Mouse (Mus musculus) stomach, embryonic 14.5 days (tissue): Measurements from ENCODE around the gene Itpr1. TPM values are rescaled to one million over a fixed set of nuclear protein-coding genes. Genes with fewer than 3 reads are reported as not detected.

Experiments used
- ATAC-seq: fragments of 200-750 bp; cut with Nextera tagmentation; 2 replicates; pipeline ENCODE4 v1.8.0; 2017; ENCODE audit warnings: low read depth, moderate TSS enrichment; ENCODE audit not compliant: insufficient number of reproducible peaks, insufficient read depth, low FRiP score
- H3K27ac ChIP-seq: fragments of 300-500 bp; sonication (generic); 2 replicates; pipeline ENCODE4 v1.5.1; 2014; ENCODE audit warnings: mild to moderate bottlenecking, low read length, moderate library complexity, mixed read lengths
- H3K27me3 ChIP-seq: fragments of 300-500 bp; sonication (generic); 2 replicates; pipeline ENCODE4 v1.6.1; 2014; ENCODE audit warnings: low read length, control low read depth, mixed read lengths; ENCODE audit not compliant: control insufficient read depth, insufficient read depth
- H3K36me3 ChIP-seq: fragments of 300-500 bp; sonication (generic); 2 replicates; pipeline ENCODE4 v1.6.1; 2014; ENCODE audit warnings: mild to moderate bottlenecking, control low read depth, low read length, moderate library complexity, mixed read lengths; ENCODE audit not compliant: control insufficient read depth, insufficient read depth
- H3K4me1 ChIP-seq: fragments of 300-500 bp; sonication (generic); 2 replicates; pipeline ENCODE4 v1.6.1; 2014; ENCODE audit warnings: low read length, control low read depth, mixed read lengths; ENCODE audit not compliant: control insufficient read depth, insufficient read depth
- H3K4me2 ChIP-seq: fragments of 300-500 bp; sonication (generic); replicated peaks from 2 replicates; pipeline ENCODE4 v1.6.1; 2014; ENCODE audit warnings: low read depth, low read length, control low read depth
- H3K4me3 ChIP-seq: fragments of 300-500 bp; sonication (generic); 2 replicates; pipeline ENCODE4 v1.5.1; 2014; ENCODE audit warnings: low read depth, low read length, control low read depth
- H3K9ac ChIP-seq: fragments of 300-500 bp; sonication (generic); replicated peaks from 2 replicates; pipeline ENCODE4 v1.6.1; 2014; ENCODE audit warnings: low read depth, mild to moderate bottlenecking, control low read depth, low read length, moderate library complexity, mixed read lengths
- H3K9me3 ChIP-seq: fragments of 300-500 bp; sonication (generic); 2 replicates; pipeline ENCODE4 v1.6.1; 2016; ENCODE audit warnings: low read depth, low read length, control low read depth; ENCODE audit not compliant: control insufficient read depth
- whole genome bisulfite sequencing: fragments of 180-500 bp; shearing (Covaris S2); extraction: QIAGEN DNeasy Blood & Tissue Kit; methylation state at CpG from one replicate; pipeline ENCODE4 v1.1.7; 2014; 5-methylcytosine and 5-hydroxymethylcytosine counted together
- polyA plus RNA-seq: library from polyadenylated mRNA; unstranded; fragments of >200 nt; fragmentation: Nextera tagmentation; extraction: Ambion mirVana; gene quantifications from 2 replicates; pipeline ENCODE4 v1.2.1, GENCODE M21; 2014

Gene Itpr1
- polyA plus RNA-seq, 1 experiment from 2014 or later, result 13.5 TPM

DNA sequence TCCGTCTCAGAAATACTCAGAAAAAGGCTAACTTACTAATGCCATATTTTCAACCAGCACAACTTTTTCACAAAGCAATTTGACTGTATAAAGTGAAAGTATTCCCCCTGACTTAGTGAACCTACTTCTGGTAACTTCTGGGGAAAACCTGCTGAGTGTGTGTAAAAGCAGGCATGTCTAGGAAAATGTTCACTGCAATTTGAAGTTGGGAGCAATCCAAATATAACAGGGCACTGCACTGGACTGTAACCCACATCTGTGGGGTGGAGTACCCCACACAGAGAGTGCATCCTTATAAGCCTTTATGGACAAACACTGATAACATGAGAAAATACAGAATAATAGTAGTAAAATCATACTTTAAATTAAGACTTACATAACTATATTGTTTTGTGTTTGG, 303.4 kb downstream of the Itpr1 start:
- Histone ChIP-seq H3K4me2 (no peak overlapping the region), H3K27me3 (no peaks in the 10 kb centered on the region), H3K9me3 (no peaks in the 10 kb centered on the region), H3K4me3 (no peak overlapping the region), H3K27ac (no peak overlapping the region), H3K4me1 (peaks cover 6% of the 10 kb centered on the region; the same call in 1 of the 2 replicates), H3K9ac (no peak overlapping the region), H3K36me3 (0 out of 2 replicates have a peak, but pooled peaks cover 2% of the 10 kb centered on the region)
- 100% methylated on average over 1 of the region's 1 CpGs for WGBS
- no peak for ATAC-seq

GRCm38 (mm10) chr6:108517241-108517981, 304.5 kb downstream of the Itpr1 start:
- WGBS, result 71% methylated on average over 12 of the region's 12 CpGs
- H3K27me3 ChIP-seq, result no peaks in the 10 kb centered on the region
- H3K4me3 ChIP-seq, result no peak overlapping the region
- no peaks in the 10 kb centered on the region for H3K9me3 ChIP-seq
- no peak for ATAC-seq
- peaks cover 6% of the 10 kb centered on the region; the same call in 1 of the 2 replicates for H3K4me1 ChIP-seq
- no peak overlapping the region for H3K9ac ChIP-seq
- H3K27ac ChIP-seq, result no peak overlapping the region
- peaks cover 2% of the 10 kb centered on the region; the same call in 1 of the 2 replicates for H3K36me3 ChIP-seq
- no peak overlapping the region for H3K4me2 ChIP-seq

- Histone ChIP-seq H3K4me2 (no peak overlapping the region), H3K27me3 (no peaks in the 10 kb centered on the region), H3K4me3 (no peak overlapping the region), H3K4me1 (peaks cover 6% of the 10 kb centered on the region; the same call in 1 of the 2 replicates), H3K36me3 (peaks cover 2% of the 10 kb centered on the region; the same call in 1 of the 2 replicates), H3K9me3 (no peaks in the 10 kb centered on the region), H3K27ac (no peak overlapping the region), H3K9ac (no peak overlapping the region)
- ATAC-seq, result no peak
- 76% methylated on average over 1 of the region's 1 CpGs for WGBS
Observed at GRCm38 (mm10) chr6:108517986-108518385, 305.1 kb downstream of the Itpr1 start.

GRCm38 (mm10) chr6:108518552-108518951, 305.7 kb downstream of the Itpr1 start:
- WGBS, result 47% methylated on average over 14 of the region's 14 CpGs
- peaks cover 2% of the 10 kb centered on the region; the same call in 1 of the 2 replicates for H3K36me3 ChIP-seq
- no peak overlapping the region for H3K27ac ChIP-seq
- H3K9ac ChIP-seq, result no peak overlapping the region
- H3K9me3 ChIP-seq, result no peaks in the 10 kb centered on the region
- no peak overlapping the region for H3K4me2 ChIP-seq
- H3K4me1 ChIP-seq, result peaks cover 6% of the 10 kb centered on the region; the same call in 1 of the 2 replicates
- ATAC-seq, result no peak
- no peak overlapping the region for H3K4me3 ChIP-seq
- H3K27me3 ChIP-seq, result no peaks in the 10 kb centered on the region

GRCm38 (mm10) chr6:108519327-108519726, 306.4 kb downstream of the Itpr1 start:
- no peak for ATAC-seq
- WGBS, result 82% methylated on average over 9 of the region's 9 CpGs
- peaks cover 2% of the 10 kb centered on the region; the same call in 1 of the 2 replicates for H3K36me3 ChIP-seq

DNA sequence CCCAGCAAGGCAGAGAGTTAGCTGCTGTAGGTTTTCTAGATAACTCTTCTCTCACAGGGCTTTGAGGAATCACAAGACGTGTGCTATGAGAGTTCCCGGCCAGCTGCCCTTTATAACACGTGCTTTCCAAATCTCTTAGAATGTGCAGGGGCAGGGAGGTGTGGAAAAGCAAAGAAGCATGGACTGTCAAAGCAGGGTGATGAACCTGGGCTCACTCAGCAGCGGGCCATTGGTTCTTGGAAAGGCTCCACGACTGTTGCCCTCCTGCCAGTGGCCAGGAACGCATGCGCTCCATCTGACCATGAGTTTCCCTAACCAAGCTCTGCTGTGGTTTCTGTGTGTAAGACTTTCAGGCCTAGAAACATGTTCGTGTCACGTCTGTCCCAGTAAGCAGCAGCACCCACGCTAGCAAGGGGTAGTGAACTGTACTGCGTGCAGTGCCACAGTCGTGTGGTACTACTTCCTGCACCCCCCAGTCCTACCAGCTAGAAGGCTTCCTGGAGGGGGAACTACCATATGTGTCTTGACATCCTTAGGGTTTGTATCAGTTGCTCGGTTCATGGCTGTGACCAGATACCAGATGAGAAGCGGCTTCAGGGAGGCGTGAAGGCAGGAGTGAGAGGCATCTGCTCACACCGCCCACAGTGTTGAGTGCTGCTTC, 311.2 kb downstream of the Itpr1 start:
- H3K4me3 ChIP-seq, result no peak overlapping the region
- H3K4me2 ChIP-seq, result no peak overlapping the region
- H3K27me3 ChIP-seq, result no peaks in the 10 kb centered on the region
- ATAC-seq, result no peak
- H3K36me3 ChIP-seq, result peaks cover 2% of the 10 kb centered on the region; the same call in 1 of the 2 replicates
- no peaks in the 10 kb centered on the region for H3K9me3 ChIP-seq
- WGBS, result 92% methylated on average over 16 of the region's 16 CpGs
- H3K27ac ChIP-seq, result no peak overlapping the region
- H3K4me1 ChIP-seq, result no peaks in the 10 kb centered on the region
- no peak overlapping the region for H3K9ac ChIP-seq

More at GRCm38 (mm10) chr6:108519327-108519726, 306.4 kb downstream of the Itpr1 start:
- H3K4me2 ChIP-seq, result no peak overlapping the region
- no peak overlapping the region for H3K27ac ChIP-seq
- H3K4me1 ChIP-seq, result peaks cover 6% of the 10 kb centered on the region; the same call in 1 of the 2 replicates
- H3K9me3 ChIP-seq, result no peaks in the 10 kb centered on the region
- no peaks in the 10 kb centered on the region for H3K27me3 ChIP-seq
- no peak overlapping the region for H3K4me3 ChIP-seq
- no peak overlapping the region for H3K9ac ChIP-seq

DNA sequence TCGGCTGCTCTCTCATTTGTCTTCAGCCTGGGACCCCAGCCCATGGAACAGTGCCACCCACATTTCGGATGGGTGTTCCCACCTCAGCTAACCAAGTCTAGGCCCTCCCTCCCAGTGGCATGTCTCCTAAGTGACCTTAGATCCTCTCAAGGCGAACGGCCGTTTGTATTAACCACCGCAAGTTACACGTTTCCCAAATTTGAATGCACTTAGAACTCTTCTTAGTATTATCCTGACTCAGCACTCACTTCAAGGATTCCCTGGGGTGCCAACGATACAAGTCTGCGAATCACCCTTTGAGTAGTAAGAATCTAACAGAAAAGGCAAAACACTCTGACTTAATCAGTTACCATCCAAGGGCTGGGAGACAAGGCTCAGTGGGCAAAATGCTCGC, 311.7 kb downstream of the Itpr1 start:
- WGBS, result 91% methylated on average over 10 of the region's 10 CpGs
- H3K4me1 ChIP-seq, result no peaks in the 10 kb centered on the region
- no peaks in the 10 kb centered on the region for H3K9me3 ChIP-seq
- H3K4me3 ChIP-seq, result no peak overlapping the region
- peaks cover 1% of the 10 kb centered on the region; the same call in 1 of the 2 replicates for H3K36me3 ChIP-seq
- no peaks in the 10 kb centered on the region for H3K27me3 ChIP-seq
- no peak for ATAC-seq
- H3K9ac ChIP-seq, result no peak overlapping the region
- H3K27ac ChIP-seq, result no peak overlapping the region
- H3K4me2 ChIP-seq, result no peak overlapping the region

DNA sequence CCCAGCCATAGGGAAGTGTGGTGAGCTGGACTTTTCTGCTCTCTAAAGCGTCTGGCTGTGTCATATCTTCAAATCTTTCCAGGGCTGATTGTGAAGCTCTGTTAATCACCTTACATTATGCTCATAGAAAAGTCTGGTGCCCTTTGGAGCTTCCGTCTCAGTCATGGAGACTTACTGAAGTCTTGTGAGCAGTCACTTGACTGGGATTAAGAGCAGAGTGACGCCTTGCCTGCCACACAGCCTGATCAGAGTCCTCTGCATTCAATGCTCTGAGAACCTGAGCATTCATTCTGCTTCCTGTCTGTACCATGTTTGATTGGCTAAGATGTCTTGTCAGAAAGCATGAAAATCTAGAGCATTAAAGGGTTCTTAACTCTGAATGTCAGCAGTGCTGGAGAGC, 314.7 kb downstream of the Itpr1 start:
- ATAC-seq, result no peak
- Histone ChIP-seq H3K4me1 (peaks cover 14% of the 10 kb centered on the region; the same call in 1 of the 2 replicates), H3K36me3 (no peaks in the 10 kb centered on the region; the same call in 1 of the 2 replicates), H3K27ac (no peak overlapping the region), H3K4me2 (no peak overlapping the region), H3K27me3 (no peaks in the 10 kb centered on the region), H3K4me3 (no peak overlapping the region), H3K9me3 (no peaks in the 10 kb centered on the region), H3K9ac (no peak overlapping the region)
- WGBS, result 82% methylated on average over 3 of the region's 3 CpGs
